Mouse (Mus musculus) left cerebral cortex, postnatal 14 days (tissue): ENCODE data around the gene Thada. TPM values are rescaled to one million over a fixed set of nuclear protein-coding genes. Genes with fewer than 3 reads are reported as not detected.

Experiments
- DNase-seq, 2 experiments: peaks; one replicate each; pipeline ENCODE4 v3.0.0; 2021 to 2022; ENCODE audit warnings: low spot score in 2 of 2, mixed read lengths in 1 of 2
- intact Hi-C: fragments of 180-260 bp; cut with DNase I; formaldehyde crosslinking; loops from one replicate; pipeline ENCODE4 v1.15.1; 2025
- total RNA-seq, 2 experiments: library from RNA; stranded (reverse); gene quantifications; 2 replicates each; pipeline ENCODE4 v1.2.3; 2021

Thada gene
- total RNA-seq, 2 experiments from 2014 or later: 11.4 to 14.1 TPM

- intact Hi-C loops: no loop called here
- DNase-seq: peak; percentile 56 to 68
Observed at GRCm38 (mm10) chr17:84272557-84273261, 193.3 kb downstream of the Thada start.

DNA sequence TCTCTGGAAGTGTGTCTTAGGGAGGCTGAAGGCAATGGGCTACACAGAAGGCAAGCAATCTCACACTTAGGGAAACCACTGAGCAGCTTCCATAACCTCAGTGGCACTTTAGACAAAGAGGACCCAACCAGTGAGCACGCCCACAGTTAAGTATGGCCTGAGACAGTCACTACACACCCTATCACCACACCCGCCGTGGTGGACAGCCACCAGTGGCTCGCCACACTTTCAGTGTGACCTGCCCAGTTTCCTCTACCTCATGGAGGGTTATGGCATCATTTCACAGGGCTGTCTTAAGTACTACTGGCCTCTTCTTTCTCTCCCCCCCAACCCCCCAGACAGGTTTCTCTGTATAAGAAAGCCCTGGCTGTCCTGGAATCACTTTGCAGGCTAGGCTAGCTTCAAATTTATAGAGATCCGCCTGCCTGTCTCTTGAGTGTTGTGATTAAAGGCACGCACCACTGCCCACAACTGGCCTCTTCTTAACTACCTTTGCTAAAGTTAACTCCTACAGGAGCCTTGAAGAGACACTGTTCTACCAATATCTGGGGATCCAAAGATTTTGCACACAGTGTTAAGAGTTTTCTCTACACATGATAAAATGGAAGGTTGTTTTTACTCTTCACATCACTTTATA is 194.3 kb downstream of the Thada start:
- DNase-seq: no peak
- intact Hi-C loops: no loop called here

- no peak for DNase-seq
- intact Hi-C loops: no loop called here
Observed at GRCm38 (mm10) chr17:84269722-84270121, 196.3 kb downstream of the Thada start.

DNA sequence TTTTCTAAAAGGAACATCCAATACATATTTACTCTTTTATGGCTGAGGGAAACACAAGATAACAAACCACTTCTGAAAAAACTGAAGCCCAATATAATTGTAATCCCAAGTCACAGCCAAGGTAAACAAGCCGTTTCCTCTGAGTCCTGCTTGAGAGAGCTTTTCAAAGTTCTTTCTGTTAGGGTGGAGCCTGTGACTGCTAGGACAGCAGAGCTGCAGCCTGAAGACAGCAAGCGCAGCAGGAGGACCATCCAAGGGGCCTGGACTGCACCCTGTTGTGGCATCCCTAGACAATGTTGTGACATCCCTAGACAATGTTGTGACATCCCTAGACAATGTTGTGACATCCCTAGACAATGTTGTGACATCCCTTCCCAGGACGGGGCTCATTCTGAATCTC is 197.6 kb downstream of the Thada start:
- intact Hi-C loops: no loop called here
- no peak for DNase-seq

DNA sequence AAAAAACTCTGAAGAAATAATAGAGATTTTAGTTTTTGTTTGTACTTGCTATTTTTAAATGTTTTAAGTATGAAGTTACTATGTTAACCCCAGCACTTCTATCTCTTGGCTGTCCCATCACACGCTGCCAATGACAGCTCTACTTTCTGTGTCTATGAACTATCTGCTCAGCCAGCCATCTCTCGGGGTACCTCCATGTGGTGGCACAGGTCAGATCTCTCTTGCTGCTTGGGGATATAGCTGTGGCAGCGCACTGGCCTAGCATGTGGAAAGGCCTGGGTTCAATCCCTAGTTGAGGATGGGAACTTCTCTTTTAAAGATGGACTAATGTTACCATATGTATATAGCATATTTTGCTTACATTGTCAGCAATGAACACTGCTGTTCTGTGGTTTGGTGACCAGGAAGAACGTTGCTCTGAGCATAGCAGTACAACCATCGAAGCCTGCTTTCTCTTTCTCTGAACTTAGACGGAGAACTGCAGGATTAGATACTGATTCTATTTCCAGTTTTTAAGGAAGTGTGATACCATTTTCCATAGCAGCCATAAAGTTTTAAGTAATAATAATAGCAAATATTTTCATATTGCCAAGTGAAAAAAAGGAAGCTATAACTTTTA is 198.4 kb downstream of the Thada start:
- DNase-seq: no peak
- intact Hi-C loops: no loop called here

- intact Hi-C loops: no loop called here
- no peak for DNase-seq
Observed at GRCm38 (mm10) chr17:84266161-84266948, 199.7 kb downstream of the Thada start.

DNA sequence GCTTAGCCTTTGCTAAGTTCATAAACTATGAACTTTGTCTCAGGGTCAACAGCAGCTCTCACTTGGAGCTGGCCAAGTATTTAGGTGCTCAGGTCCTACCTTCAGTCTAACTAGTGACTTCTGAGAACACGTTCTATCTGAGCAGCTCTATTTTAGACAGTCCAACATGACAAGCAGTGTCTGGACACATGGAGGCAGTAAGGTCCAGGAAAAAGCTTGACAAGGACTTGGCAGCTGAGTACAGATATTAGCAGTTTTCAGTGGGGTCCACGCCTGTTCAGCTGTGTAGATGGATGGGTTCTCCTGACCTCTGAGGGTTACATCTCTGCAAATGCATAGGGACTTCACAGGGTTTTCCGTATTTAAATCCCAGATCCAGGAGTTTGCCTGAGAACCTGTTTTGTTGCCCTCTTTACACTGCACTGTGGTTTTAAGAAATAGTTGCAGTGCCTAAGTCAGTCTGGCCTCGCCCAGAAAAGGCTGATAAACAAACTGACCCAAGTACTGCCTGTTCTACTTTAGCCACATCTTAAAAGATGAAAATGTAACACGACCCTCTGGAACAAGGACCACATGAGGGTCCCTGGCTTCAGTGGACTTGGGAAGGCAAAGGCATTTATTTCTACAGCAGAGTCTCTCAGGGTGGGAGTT is 200.4 kb downstream of the Thada start:
- DNase-seq: no peak
- intact Hi-C loops: no loop called here

DNA sequence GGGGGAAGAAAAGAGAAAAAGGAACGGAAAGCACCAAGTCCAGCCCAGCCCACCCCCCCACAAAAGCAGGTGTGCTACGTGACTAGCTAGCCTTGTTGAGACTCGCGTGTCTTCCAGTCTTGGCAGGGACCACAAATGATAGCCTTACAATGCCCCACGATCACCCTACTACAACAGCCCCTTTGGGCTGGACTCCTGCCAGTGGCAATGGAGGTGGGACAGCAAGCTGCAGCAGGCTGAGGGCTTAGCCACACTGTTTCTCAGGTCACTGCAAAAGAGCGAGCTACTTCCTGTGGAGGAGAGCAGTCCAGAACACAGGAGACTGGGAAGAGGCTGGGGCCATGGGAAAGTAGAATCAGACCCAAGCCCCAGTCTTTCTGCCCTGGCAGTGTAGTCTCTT is 201.7 kb downstream of the Thada start:
- intact Hi-C loops: no loop called here
- no peak for DNase-seq

DNA sequence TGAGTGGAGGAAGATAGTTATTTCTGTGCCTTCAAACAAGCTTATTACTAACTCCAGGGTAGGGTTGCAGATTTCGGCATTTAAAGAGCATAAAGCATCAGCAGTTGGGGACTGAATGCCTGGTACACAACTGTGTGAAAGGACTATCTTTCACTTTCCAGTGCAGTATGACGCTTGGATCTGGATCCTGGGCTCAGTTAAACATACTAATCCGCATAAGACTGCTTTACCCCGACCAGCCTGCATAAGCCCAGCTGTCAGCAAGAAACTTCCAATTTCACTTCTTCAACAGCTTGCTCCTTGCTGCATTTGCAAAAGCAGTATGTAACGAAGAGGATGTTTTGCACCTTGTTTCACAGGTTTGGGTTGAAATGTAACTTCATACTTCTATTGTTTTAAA is 202.4 kb downstream of the Thada start:
- peak; percentile 24 to 60 for DNase-seq
- intact Hi-C loops: no loop called here

- no peak for DNase-seq
- intact Hi-C loops: no loop called here
Observed at GRCm38 (mm10) chr17:84262325-84262979, 203.6 kb downstream of the Thada start.

GRCm38 (mm10) chr17:84261010-84261409 is 205.0 kb downstream of the Thada start:
- DNase-seq: no peak
- intact Hi-C loops: no loop called here

DNA sequence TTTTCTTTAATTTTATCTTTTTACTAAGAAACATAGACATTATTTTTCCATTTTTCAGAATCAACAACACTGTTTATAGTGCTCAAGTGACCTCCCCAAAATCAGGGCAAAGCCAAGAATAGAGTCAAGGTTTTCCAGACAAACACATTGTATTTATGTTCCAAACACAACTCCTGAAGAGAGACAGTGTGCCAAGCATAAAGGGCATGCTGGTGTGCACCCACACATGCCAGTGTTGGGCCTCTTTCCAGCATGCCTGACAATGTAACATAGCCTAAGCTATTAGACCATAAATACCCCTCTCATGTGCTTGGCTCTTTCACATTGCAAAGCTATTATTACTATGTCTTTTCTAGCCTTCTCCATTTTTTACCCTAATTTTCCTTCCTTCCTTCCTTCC is 205.8 kb downstream of the Thada start:
- DNase-seq: no peak
- intact Hi-C loops: no loop called here

DNA sequence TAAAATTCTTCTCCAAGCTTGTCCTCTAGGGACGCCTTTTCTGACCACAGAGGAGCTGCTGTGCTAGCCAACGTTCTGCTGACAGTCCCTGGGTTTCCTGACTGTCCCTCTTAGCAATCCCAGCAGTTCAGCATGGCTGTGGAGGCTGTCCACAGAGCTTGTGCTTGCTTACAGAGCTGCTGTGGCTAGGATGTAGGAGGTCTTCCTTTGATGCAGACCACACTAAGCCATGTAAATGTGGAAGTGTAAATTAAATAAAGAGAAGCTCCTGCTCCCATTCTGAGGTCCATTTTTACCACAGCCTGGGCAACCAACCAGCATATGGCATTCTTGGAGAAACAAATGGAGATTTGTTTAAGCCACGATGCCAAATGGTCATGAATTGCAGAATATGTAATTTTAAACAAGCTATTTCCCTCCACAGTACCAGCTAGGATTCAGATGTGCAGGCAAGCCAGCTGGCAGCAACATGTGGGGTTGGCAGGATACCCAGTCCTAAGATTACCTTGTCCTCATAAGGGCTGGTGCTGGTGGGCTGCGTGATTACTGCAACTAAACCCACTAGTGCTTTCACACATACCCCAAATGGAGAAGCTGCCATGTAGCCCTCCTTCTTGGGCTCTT is 207.3 kb downstream of the Thada start:
- intact Hi-C loops: no loop called here
- peak; percentile 63 to 77 for DNase-seq

- DNase-seq: no peak
- intact Hi-C loops: no loop called here
Observed at GRCm38 (mm10) chr17:84257927-84258532, 208.0 kb downstream of the Thada start.

DNA sequence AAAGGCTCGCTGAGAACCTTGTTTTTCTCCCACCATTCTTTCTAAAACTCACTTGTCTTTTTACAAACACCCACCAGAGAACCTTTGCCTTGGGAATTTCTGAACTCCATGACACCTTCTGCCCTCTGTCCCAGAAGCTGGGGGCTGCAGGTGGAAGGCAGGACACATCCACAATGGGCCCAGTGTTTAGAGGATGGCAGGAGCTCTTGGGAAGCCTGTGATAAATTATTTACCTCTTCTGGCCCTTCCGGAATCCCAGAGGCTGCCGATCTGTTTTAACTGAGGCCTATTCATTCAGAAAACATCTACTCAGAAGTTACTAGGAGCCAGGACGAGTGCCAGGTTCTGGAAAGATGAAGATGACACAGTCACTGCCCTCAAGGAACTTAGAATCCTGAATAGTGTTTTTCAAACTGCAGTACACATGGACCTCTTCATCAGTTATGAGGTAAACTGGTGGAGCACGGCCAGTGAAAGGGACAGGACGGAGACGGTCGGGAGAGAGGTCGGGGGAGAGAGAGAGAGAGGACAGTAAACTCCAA is 209.7 kb downstream of the Thada start:
- intact Hi-C loops: no loop called here
- no peak for DNase-seq

GRCm38 (mm10) chr17:84255841-84256240 is 210.2 kb downstream of the Thada start:
- DNase-seq: no peak
- intact Hi-C loops: no loop called here

DNA sequence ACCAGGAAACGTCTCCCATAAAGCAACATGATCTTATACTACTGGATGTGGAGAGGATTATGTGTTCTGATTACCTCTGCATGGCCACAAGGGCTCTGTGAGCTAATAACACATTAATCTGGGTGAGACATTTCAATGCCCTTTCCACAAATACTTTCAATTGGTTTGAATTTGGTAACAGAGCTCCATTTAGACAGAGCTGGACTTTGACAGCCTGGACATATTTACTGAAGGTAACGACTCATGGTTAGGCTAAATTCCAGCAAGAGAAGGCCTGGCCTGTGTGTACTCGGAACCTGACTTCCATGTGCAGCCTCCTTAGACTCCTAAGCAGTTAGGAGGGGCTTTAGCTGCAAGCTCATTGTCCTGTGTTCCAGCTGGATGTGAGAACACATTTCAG is 214.6 kb downstream of the Thada start:
- intact Hi-C loops: no loop called here
- no peak for DNase-seq
